Comparison of ENCODE assay signal across 27 mouse cellular contexts in genomic region chr4:116913318-116913717, GRCm38 (mm10). TPM values are rescaled to one million over a fixed set of nuclear protein-coding genes. Genes with fewer than 3 reads are reported as not detected.
DNase-seq lines count a peak whose midpoint lies in the region; ATAC-seq lines count a peak whose summit lies in the region.
"Had no signal": no experiment of that assay in that cellular context is flagged by ENCODE, and none has a peak within 500 bp of the region (broad histone marks: within the 10 kb centered on the region; RNA-seq: fewer than 3 reads in every experiment).

No protein-coding gene starts in this region.

- H3K27ac ChIP-seq in embryonic facial prominence, embryonic 14.5 days (replicated peaks; ENCODE audit: low read depth, low read length) = no peak overlapping the region
- no peak overlapping the region for H3K27ac ChIP-seq in embryonic facial prominence, embryonic 10.5 days (replicated peaks)
- H3K27ac ChIP-seq in kidney, embryonic 16.5 days (ENCODE audit: low read length) = peak overlapping the region; percentile 35
- H3K27ac ChIP-seq: embryonic facial prominence, embryonic 15.5 days; forebrain, embryonic 15.5 days; heart, embryonic 15.5 days; hindbrain, embryonic 10.5 days; hindbrain, embryonic 13.5 days had no signal

- 82% methylated on average over 2 of the region's 2 CpGs for WGBS in embryonic facial prominence, embryonic 14.5 days
- WGBS in embryonic facial prominence, embryonic 10.5 days = 85% methylated on average over 2 of the region's 2 CpGs
- 82% methylated on average over 2 of the region's 2 CpGs for WGBS in kidney, embryonic 16.5 days

- no peak for ATAC-seq in embryonic facial prominence, embryonic 14.5 days (ENCODE audit: low read depth)
- no peak for ATAC-seq in kidney, embryonic 16.5 days (ENCODE audit: low FRiP score, low TSS enrichment)
- ATAC-seq in granulocyte monocyte progenitor cell, adult 5-6 weeks (replicated peaks; ENCODE audit: poor library complexity, severe bottlenecking) = peak; percentile 40; the same call in 1 of the 2 replicates
- ATAC-seq: forebrain, embryonic 15.5 days; hindbrain, embryonic 16.5 days; Patski had no signal

- H3K4me3 ChIP-seq in embryonic facial prominence, embryonic 14.5 days (ENCODE audit: low read depth, low read length) = no peak overlapping the region
- no peak overlapping the region for H3K4me3 ChIP-seq in embryonic facial prominence, embryonic 10.5 days
- H3K4me3 ChIP-seq in kidney, embryonic 16.5 days (ENCODE audit: low read length) = no peak overlapping the region
- H3K4me3 ChIP-seq: embryonic facial prominence, embryonic 15.5 days; forebrain, embryonic 15.5 days; heart, embryonic 12.5 days; heart, embryonic 15.5 days; hindbrain, embryonic 10.5 days; hindbrain, embryonic 13.5 days had no signal

- no peaks in the 10 kb centered on the region for H3K9me3 ChIP-seq in embryonic facial prominence, embryonic 14.5 days (ENCODE audit: control insufficient read depth, low read length)
- no peaks in the 10 kb centered on the region for H3K9me3 ChIP-seq in embryonic facial prominence, embryonic 10.5 days
- H3K9me3 ChIP-seq in kidney, embryonic 16.5 days (ENCODE audit: low read length) = no peaks in the 10 kb centered on the region
- H3K9me3 ChIP-seq: embryonic facial prominence, embryonic 15.5 days; forebrain, embryonic 15.5 days; G1E; heart, embryonic 15.5 days; hindbrain, embryonic 10.5 days; hindbrain, embryonic 13.5 days had no signal

- H3K36me3 ChIP-seq in embryonic facial prominence, embryonic 14.5 days (ENCODE audit: control insufficient read depth, insufficient read depth, low read length) = no peaks in the 10 kb centered on the region
- no peaks in the 10 kb centered on the region for H3K36me3 ChIP-seq in embryonic facial prominence, embryonic 10.5 days (replicated peaks)
- H3K36me3 ChIP-seq in kidney, embryonic 16.5 days (ENCODE audit: insufficient read depth, low read length) = no peaks in the 10 kb centered on the region
- H3K36me3 ChIP-seq: embryonic facial prominence, embryonic 15.5 days; forebrain, embryonic 15.5 days; G1E; heart, embryonic 12.5 days; heart, embryonic 15.5 days; hindbrain, embryonic 10.5 days; hindbrain, embryonic 13.5 days had no signal

- no peaks in the 10 kb centered on the region for H3K27me3 ChIP-seq in embryonic facial prominence, embryonic 14.5 days (replicated peaks; ENCODE audit: control insufficient read depth, insufficient read depth, low read length)
- no peaks in the 10 kb centered on the region for H3K27me3 ChIP-seq in embryonic facial prominence, embryonic 10.5 days (replicated peaks; ENCODE audit: low read depth, poor library complexity, severe bottlenecking)
- H3K27me3 ChIP-seq in kidney, embryonic 16.5 days (ENCODE audit: insufficient read depth, low read length) = no peaks in the 10 kb centered on the region
- H3K27me3 ChIP-seq: CH12.LX; embryonic facial prominence, embryonic 15.5 days; forebrain, embryonic 15.5 days; heart, embryonic 12.5 days; heart, embryonic 15.5 days; hindbrain, embryonic 13.5 days had no signal

- H3K4me2 ChIP-seq in embryonic facial prominence, embryonic 14.5 days (ENCODE audit: low read depth, low read length) = no peak overlapping the region
- H3K4me2 ChIP-seq in kidney, embryonic 16.5 days (replicated peaks; ENCODE audit: low read depth, low read length) = no peak overlapping the region
- H3K4me2 ChIP-seq: embryonic facial prominence, embryonic 15.5 days; forebrain, embryonic 15.5 days; heart, embryonic 12.5 days; heart, embryonic 15.5 days; hindbrain, embryonic 13.5 days had no signal

- no peak overlapping the region for H3K9ac ChIP-seq in embryonic facial prominence, embryonic 14.5 days (ENCODE audit: low read depth, low read length)
- H3K9ac ChIP-seq in kidney, embryonic 16.5 days (replicated peaks; ENCODE audit: low read length) = no peak overlapping the region
- H3K9ac ChIP-seq: embryonic facial prominence, embryonic 15.5 days; forebrain, embryonic 15.5 days; heart, embryonic 12.5 days; heart, embryonic 15.5 days; hindbrain, embryonic 13.5 days had no signal

- peak; percentile 33 for DNase-seq in embryonic facial prominence, embryonic 14.5 days (ENCODE audit: low spot score)
- no peak for DNase-seq in embryonic facial prominence, embryonic 10.5 days (ENCODE audit: low spot score)
- no peak for DNase-seq in kidney, postnatal 4 days
- no peak for DNase-seq in heart, adult 11 months
- DNase-seq: adrenal gland, postnatal 10 days; adrenal gland, postnatal 36 days; B cell, adult 2 months; cerebellum, adult 18-20 months; cerebellum, adult 9-10 months; cerebellum, postnatal 25 days; embryo, embryonic 11 days; gastrocnemius, postnatal 25 days; heart, postnatal 10 days; heart, postnatal 36 days; kidney, adult 11 months had no signal

- no peaks in the 10 kb centered on the region for H3K4me1 ChIP-seq in embryonic facial prominence, embryonic 14.5 days (ENCODE audit: control insufficient read depth, insufficient read depth, low read length)
- H3K4me1 ChIP-seq in embryonic facial prominence, embryonic 10.5 days = no peaks in the 10 kb centered on the region
- no peaks in the 10 kb centered on the region for H3K4me1 ChIP-seq in kidney, embryonic 16.5 days (ENCODE audit: insufficient read depth, low read length)
- H3K4me1 ChIP-seq: embryonic facial prominence, embryonic 15.5 days; heart, embryonic 12.5 days; heart, embryonic 15.5 days had no signal

RNA-seq across cellular contexts. Expression of gene Zswim5, which starts 36.1 kb away (rescaled TPM):
- 0.51 and 0.54 TPM in 2 replicates for polyA plus RNA-seq in embryonic facial prominence, embryonic 14.5 days (2014; fragmentation: Nextera tagmentation; extraction: Ambion mirVana)
- 2.7 and 3.0 TPM in 2 replicates for polyA plus RNA-seq in embryonic facial prominence, embryonic 10.5 days (2016; fragmentation: Nextera tagmentation; extraction: Ambion mirVana)
- 1.6 and 2.1 TPM in 2 replicates for polyA plus RNA-seq in kidney, embryonic 16.5 days (2015; fragmentation: Nextera tagmentation; extraction: Ambion mirVana)
- 0.85 TPM in 1 of 2 replicates, not detected in the other for total RNA-seq in granulocyte monocyte progenitor cell, adult 5-6 weeks (2014; fragmentation: Nextera tagmentation)
- 0.17 TPM in 1 of 2 replicates, not detected in the other for total RNA-seq in granulocyte monocyte progenitor cell, adult 5-6 weeks (2017)
- polyA plus RNA-seq: G1E had no signal
